Mouse (Mus musculus) heart, postnatal 0 days (tissue): ENCODE measurements around the gene Grb2. TPM values are rescaled to one million over a fixed set of nuclear protein-coding genes. Genes with fewer than 3 reads are reported as not detected.

Experiments
- ATAC-seq: fragments of 200-750 bp; cut with Nextera tagmentation; 2 replicates; pipeline ENCODE4 v1.8.0; 2017; ENCODE audit warnings: low read depth, moderate number of reproducible peaks, moderate library complexity; ENCODE audit not compliant: insufficient read depth
- DNase-seq: peaks from one replicate; pipeline ENCODE4 v3.0.0-alpha.2; 2016; ENCODE audit warnings: low spot score
- H3K27ac ChIP-seq: fragments of 300-500 bp; sonication (generic); 2 replicates; pipeline ENCODE4 v1.5.1; 2014; ENCODE audit warnings: low read depth, mild to moderate bottlenecking
- H3K27me3 ChIP-seq: fragments of 300-500 bp; sonication (generic); 2 replicates; pipeline ENCODE4 v1.6.1; 2014; ENCODE audit warnings: low read length, mixed read lengths; ENCODE audit not compliant: control insufficient read depth, insufficient read depth
- H3K36me3 ChIP-seq: fragments of 300-500 bp; sonication (generic); replicated peaks from 2 replicates; pipeline ENCODE4 v1.6.1; 2014; ENCODE audit warnings: low read length, mixed read lengths; ENCODE audit not compliant: control insufficient read depth, insufficient read depth
- H3K4me1 ChIP-seq: fragments of 300-500 bp; sonication (generic); 2 replicates; pipeline ENCODE4 v1.6.1; 2014; ENCODE audit warnings: antibody characterized with exemption; ENCODE audit not compliant: control insufficient read depth, insufficient read depth
- H3K4me2 ChIP-seq: fragments of 300-500 bp; sonication (generic); 2 replicates; pipeline ENCODE4 v1.6.1; 2014; ENCODE audit warnings: low read depth, mild to moderate bottlenecking, low read length, moderate library complexity
- H3K4me3 ChIP-seq: fragments of 300-500 bp; sonication (generic); 2 replicates; pipeline ENCODE4 v1.5.1; 2014; ENCODE audit warnings: low read depth, low read length
- H3K9ac ChIP-seq: fragments of 300-500 bp; sonication (generic); replicated peaks from 2 replicates; pipeline ENCODE4 v1.6.1; 2014; ENCODE audit warnings: low read depth, low read length, mixed read lengths
- H3K9me3 ChIP-seq: fragments of 300-500 bp; sonication (generic); replicated peaks from 2 replicates; pipeline ENCODE4 v1.6.1; 2016; ENCODE audit warnings: low read length; ENCODE audit not compliant: control insufficient read depth
- CTCF ChIP-seq: IDR thresholded peaks from 2 replicates; pipeline ENCODE4 v1.5.1; 2016; ENCODE audit warnings: antibody characterized with exemption, control low read depth, low read depth
- EP300 ChIP-seq: IDR thresholded peaks from 2 replicates; pipeline ENCODE4 v1.6.1; 2016; ENCODE audit warnings: antibody characterized with exemption, low read depth
- WGBS: fragments of 180-500 bp; shearing (Covaris S2); extraction: QIAGEN DNeasy Blood & Tissue Kit; methylation state at CpG from one replicate; pipeline ENCODE4 v1.1.7; 2014; 5-methylcytosine and 5-hydroxymethylcytosine counted together
- polyA plus RNA-seq: library from polyadenylated mRNA; unstranded; fragments of >200 nt; fragmentation: Nextera tagmentation; extraction: Ambion mirVana; gene quantifications from 2 replicates; pipeline ENCODE4 v1.2.1, GENCODE M21; 2015
- total RNA-seq: library from RNA; depleted of rRNA; stranded (reverse); fragments of >200 nt; gene quantifications from 2 replicates; pipeline ENCODE4 v1.2.3, GENCODE M21; 2014; ENCODE audit warnings: low replicate concordance

Grb2 gene
- total and polyA plus RNA-seq, 2 experiments from 2014 or later, result 96.9 to 126 TPM

DNA sequence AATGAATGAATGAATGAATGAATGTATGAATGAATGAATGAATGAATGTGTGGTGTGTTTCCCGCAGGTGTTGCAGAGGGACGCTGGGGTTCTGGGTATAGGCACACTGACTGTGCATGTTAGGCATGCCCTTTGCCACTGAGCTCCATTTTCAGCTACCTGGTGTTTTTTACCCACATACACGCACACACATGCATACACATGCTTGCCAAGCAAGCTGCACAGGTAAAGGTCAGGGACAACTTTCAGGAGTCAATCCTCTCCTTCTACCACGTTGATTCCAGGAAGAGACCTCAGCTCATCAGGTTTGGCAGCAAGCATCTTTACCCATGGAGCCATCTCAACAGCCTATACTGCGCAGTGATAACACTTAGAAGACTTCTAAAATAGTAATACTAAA, 16.9 kb downstream of the Grb2 start:
- no peaks in the 10 kb centered on the region for H3K9me3 ChIP-seq
- H3K4me3 ChIP-seq, result no peak overlapping the region
- H3K36me3 ChIP-seq, result peaks cover 10% of the 10 kb centered on the region; the same call in 1 of the 2 replicates
- H3K4me1 ChIP-seq, result peaks cover 34% of the 10 kb centered on the region
- H3K9ac ChIP-seq, result no peak overlapping the region
- no peak for DNase-seq
- H3K27me3 ChIP-seq, result no peaks in the 10 kb centered on the region
- WGBS, result 82% methylated on average over 5 of the region's 5 CpGs
- H3K4me2 ChIP-seq, result peak overlapping the region; percentile 18; the same call in 1 of the 2 replicates
- peak overlapping the region; percentile 79 for H3K27ac ChIP-seq
- ATAC-seq, result no peak
- TF ChIP-seq CTCF (no peak), EP300 (no peak)

DNA sequence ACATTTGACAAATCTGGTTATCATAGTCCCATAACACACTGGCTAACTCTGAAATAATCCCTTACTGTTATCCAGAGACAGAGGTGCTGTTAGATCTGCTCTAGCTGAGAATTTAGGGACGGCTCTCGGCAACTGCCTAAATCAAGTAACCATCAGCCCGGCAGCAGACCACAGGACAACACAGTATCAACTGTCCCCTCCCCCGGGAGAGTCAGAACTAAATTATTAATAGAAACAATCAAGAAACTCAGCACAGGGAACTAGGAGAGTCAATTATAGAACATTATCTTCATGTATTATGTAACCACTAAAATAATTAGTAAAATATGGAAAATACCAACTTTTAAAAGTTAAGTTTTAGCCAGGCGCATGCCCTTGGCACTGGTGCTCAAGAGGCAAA, 17.4 kb downstream of the Grb2 start:
- TF ChIP-seq EP300, result no peak; the same call in 1 of the 2 replicates
- TF ChIP-seq CTCF, result no peak
- DNase-seq (peak; percentile 76), ATAC-seq (peak; percentile 69)
- H3K36me3 ChIP-seq, result peaks cover 10% of the 10 kb centered on the region; the same call in 1 of the 2 replicates
- H3K9ac ChIP-seq, result no peak overlapping the region
- peaks cover 39% of the 10 kb centered on the region for H3K4me1 ChIP-seq
- H3K4me3 ChIP-seq, result no peak overlapping the region
- H3K4me2 ChIP-seq, result peak overlapping the region; percentile 18; the same call in 1 of the 2 replicates
- no peaks in the 10 kb centered on the region for H3K27me3 ChIP-seq
- H3K27ac ChIP-seq, result peak overlapping the region; percentile 79
- WGBS, result 33% methylated on average over 5 of the region's 5 CpGs
- no peaks in the 10 kb centered on the region for H3K9me3 ChIP-seq

DNA sequence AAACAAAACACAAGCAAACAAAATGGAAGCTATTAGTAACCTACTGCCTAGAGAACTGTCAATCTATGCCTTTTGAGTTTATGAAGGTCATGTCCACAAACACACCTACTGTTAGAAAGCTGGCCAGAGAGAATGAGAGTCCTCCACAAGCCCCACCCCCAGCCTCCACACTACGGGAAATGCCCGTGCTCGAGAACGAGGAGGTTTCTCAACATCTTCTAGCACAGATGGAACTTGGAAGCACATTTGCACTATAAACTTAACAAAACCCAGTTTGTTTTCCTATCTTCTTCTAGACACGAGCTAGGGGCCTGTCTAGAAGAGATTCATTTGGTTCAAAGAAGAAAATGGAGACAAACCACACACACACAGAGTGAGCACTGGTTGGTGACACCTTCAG, 18.0 kb downstream of the Grb2 start:
- Histone ChIP-seq H3K27me3 (no peaks in the 10 kb centered on the region), H3K4me1 (peaks cover 40% of the 10 kb centered on the region), H3K9ac (no peak overlapping the region), H3K27ac (peak overlapping the region; percentile 79), H3K4me3 (no peak overlapping the region), H3K9me3 (no peaks in the 10 kb centered on the region), H3K36me3 (peaks cover 10% of the 10 kb centered on the region; the same call in 1 of the 2 replicates), H3K4me2 (peak overlapping the region; percentile 18; the same call in 1 of the 2 replicates)
- TF ChIP-seq EP300 (no peak), CTCF (no peak)
- peak; percentile 45 for DNase-seq
- WGBS, result 29% methylated on average over 5 of the region's 5 CpGs
- no peak for ATAC-seq

DNA sequence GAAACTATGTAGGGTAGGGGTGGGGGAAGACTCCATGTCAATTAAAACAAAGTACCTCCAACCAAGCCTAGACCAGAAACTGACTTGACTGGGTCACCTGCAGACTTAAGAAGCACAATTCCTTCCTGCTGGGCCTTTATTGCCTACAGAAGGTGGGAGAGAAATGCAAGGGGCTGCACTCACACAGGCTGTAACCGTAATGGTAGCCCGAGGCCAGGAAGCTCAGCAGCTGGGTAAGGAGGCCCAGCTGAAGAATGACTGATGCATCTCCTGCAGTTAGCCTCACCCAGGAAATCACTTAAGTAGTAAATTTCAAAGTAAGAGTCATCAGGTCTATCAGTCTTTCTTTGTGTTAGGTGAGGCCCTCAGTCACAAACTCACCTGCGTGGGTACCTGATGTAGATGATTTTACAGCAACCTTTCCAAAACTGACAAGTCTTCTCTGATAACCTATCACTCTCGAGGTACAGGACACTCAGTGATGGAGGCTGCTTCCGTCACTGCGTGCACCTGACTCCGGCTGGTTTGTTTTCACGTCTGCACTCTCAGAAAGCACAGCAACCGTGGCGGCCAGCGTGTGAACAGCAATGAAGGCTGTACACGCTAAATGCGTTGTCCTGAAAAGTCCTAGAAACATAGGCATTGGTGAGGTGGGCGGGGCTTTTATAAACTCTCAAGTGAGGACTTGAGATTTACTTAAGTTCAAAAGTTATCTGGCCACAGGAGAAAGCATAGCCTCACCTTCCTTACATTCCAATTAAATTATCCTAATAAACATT, 19.1 kb downstream of the Grb2 start:
- TF ChIP-seq CTCF (no peak), EP300 (no peak)
- Histone ChIP-seq H3K36me3 (peaks cover 10% of the 10 kb centered on the region; the same call in 1 of the 2 replicates), H3K27ac (peak overlapping the region; percentile 79; the same call in 1 of the 2 replicates), H3K9ac (no peak overlapping the region), H3K4me3 (no peak overlapping the region), H3K9me3 (no peaks in the 10 kb centered on the region), H3K4me1 (peaks cover 39% of the 10 kb centered on the region), H3K4me2 (no peak overlapping the region), H3K27me3 (no peaks in the 10 kb centered on the region)
- WGBS, result 92% methylated on average over 14 of the region's 14 CpGs
- ATAC-seq (no peak), DNase-seq (no peak)

DNA sequence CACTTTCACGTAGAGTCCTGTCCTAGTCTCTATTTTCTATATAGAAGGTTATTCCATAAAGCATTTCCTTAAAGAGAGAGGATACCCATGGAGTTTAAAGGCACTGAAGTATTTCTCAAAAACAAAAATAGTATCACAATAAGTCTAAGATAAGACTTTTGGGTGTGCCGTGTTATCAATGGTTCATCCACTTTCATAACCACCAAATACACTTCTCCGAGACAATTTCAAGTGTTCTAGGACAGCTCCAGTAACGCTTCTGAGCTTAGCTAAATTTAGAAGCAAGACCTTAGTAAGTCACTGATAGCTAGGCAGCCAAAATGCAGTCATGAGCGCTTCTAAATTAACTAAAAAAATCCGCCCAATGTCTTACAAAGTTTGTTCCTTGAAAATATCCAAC, 22.0 kb downstream of the Grb2 start:
- H3K9me3 ChIP-seq, result no peaks in the 10 kb centered on the region
- no peaks in the 10 kb centered on the region for H3K27me3 ChIP-seq
- H3K4me3 ChIP-seq, result no peak overlapping the region
- no peak overlapping the region for H3K9ac ChIP-seq
- H3K27ac ChIP-seq, result peak overlapping the region; percentile 82
- peak overlapping the region; percentile 22; the same call in 1 of the 2 replicates for H3K4me2 ChIP-seq
- WGBS, result 29% methylated on average over 6 of the region's 6 CpGs
- peaks cover 20% of the 10 kb centered on the region for H3K4me1 ChIP-seq
- peaks cover 35% of the 10 kb centered on the region; the same call in 1 of the 2 replicates for H3K36me3 ChIP-seq
- TF ChIP-seq EP300, result no peak
- TF ChIP-seq CTCF, result no peak
- DNase-seq, result peak; percentile 44
- no peak for ATAC-seq
